Mouse (Mus musculus): ENCODE measurements at regions not wholly inside any gene's neighbourhood (a gene's known extent, or its start where the extent isn't known, plus 50 kb on each side); places are given as distances from the start of the nearest gene placed in this dataset.
A peak's percentile ranks its signal among the peaks of the same experiment; 100 is the strongest.

GRCm38 (mm10) chr8:26226612-26227528, 107.5 kb downstream of the Gm45692 start:
- DNase-seq (ENCODE audit: low read depth), result no peak

GRCm38 (mm10) chr8:26227529-26227895, 108.2 kb downstream of the Gm45692 start:
- no peak for DNase-seq (ENCODE audit: low read depth)

GRCm38 (mm10) chr8:26229548-26229947, 110.2 kb downstream of the Gm45692 start:
- no peak for DNase-seq (ENCODE audit: low read depth)

GRCm38 (mm10) chr8:26239075-26239474, 119.7 kb downstream of the Gm45692 start:
- DNase-seq (ENCODE audit: low read depth), result no peak

GRCm38 (mm10) chr8:26239604-26240003, 120.3 kb downstream of the Gm45692 start:
- DNase-seq (ENCODE audit: low read depth), result no peak

GRCm38 (mm10) chr8:26243743-26244142, 124.4 kb downstream of the Gm45692 start:
- no peak for DNase-seq (ENCODE audit: low read depth)

GRCm38 (mm10) chr8:26244308-26244707, 125.0 kb downstream of the Gm45692 start:
- no peak for DNase-seq (ENCODE audit: low read depth)

GRCm38 (mm10) chr8:26255191-26255669, 135.9 kb downstream of the Gm45692 start:
- DNase-seq (ENCODE audit: low read depth), result no peak

GRCm38 (mm10) chr8:26260294-26260693, 141.0 kb downstream of the Gm45692 start:
- DNase-seq (ENCODE audit: low read depth), result no peak

GRCm38 (mm10) chr8:26262536-26262935, 143.2 kb downstream of the Gm45692 start:
- no peak for DNase-seq (ENCODE audit: low read depth)

- DNase-seq (ENCODE audit: low read depth), result no peak
Observed at GRCm38 (mm10) chr8:26264869-26265321, 145.6 kb downstream of the Gm45692 start.

GRCm38 (mm10) chr8:26265366-26265765, 146.0 kb downstream of the Gm45692 start:
- DNase-seq (ENCODE audit: low read depth), result no peak

GRCm38 (mm10) chr8:26266384-26266783, 147.1 kb downstream of the Gm45692 start:
- DNase-seq (ENCODE audit: low read depth), result no peak

GRCm38 (mm10) chr8:26267569-26267968, 148.2 kb downstream of the Gm45692 start:
- DNase-seq (ENCODE audit: low read depth), result no peak

GRCm38 (mm10) chr8:26268751-26269415, 149.5 kb downstream of the Gm45692 start:
- no peak for DNase-seq (ENCODE audit: low read depth)

- peak; percentile 3 for DNase-seq (ENCODE audit: low read depth)
Observed at GRCm38 (mm10) chr8:26272110-26272509, 152.8 kb downstream of the Gm45692 start.

GRCm38 (mm10) chr8:26272675-26273414, 153.5 kb downstream of the Gm45692 start:
- DNase-seq (ENCODE audit: low read depth), result no peak

GRCm38 (mm10) chr8:26273415-26273760, 154.1 kb downstream of the Gm45692 start:
- no peak for DNase-seq (ENCODE audit: low read depth)

GRCm38 (mm10) chr8:26273792-26274191, 154.5 kb downstream of the Gm45692 start:
- no peak for DNase-seq (ENCODE audit: low read depth)

GRCm38 (mm10) chr8:26274481-26274880, 155.1 kb downstream of the Gm45692 start:
- DNase-seq (ENCODE audit: low read depth), result no peak

GRCm38 (mm10) chr8:26282156-26282935, 163.0 kb downstream of the Gm45692 start:
- no peak for DNase-seq (ENCODE audit: low read depth)

GRCm38 (mm10) chr8:26283957-26284356, 164.6 kb downstream of the Gm45692 start:
- DNase-seq (ENCODE audit: low read depth), result no peak

All from naive thymus-derived CD4-positive, alpha-beta T cell, adult 2 months (primary cell).